Mouse (Mus musculus) neural tube, embryonic 11.5 days (tissue): ENCODE measurements at regions not wholly inside any gene's neighbourhood (a gene's known extent, or its start where the extent isn't known, plus 50 kb on each side); places are given as distances from the start of the nearest gene placed in this dataset.

Source experiments
- ATAC-seq: fragments of 200-750 bp; cut with Nextera tagmentation; 2 replicates; pipeline ENCODE4 v1.8.0; 2017; ENCODE audit warnings: moderate number of reproducible peaks, mild to moderate bottlenecking, moderate TSS enrichment, moderate library complexity; ENCODE audit not compliant: insufficient read depth, low FRiP score, low TSS enrichment
- DNase-seq: peaks from one replicate; pipeline ENCODE4 v3.0.0-alpha.2; 2015; ENCODE audit warnings: low spot score
- H3K27ac ChIP-seq: fragments of 300-500 bp; sonication (generic); 2 replicates; pipeline ENCODE4 v1.5.1; 2014; ENCODE audit warnings: low read depth, mild to moderate bottlenecking, low read length
- H3K27me3 ChIP-seq: fragments of 300-500 bp; sonication (generic); 2 replicates; pipeline ENCODE4 v1.6.1; 2014; ENCODE audit warnings: mild to moderate bottlenecking, low read length, mixed read lengths; ENCODE audit not compliant: control insufficient read depth, insufficient read depth
- H3K36me3 ChIP-seq: fragments of 300-500 bp; sonication (generic); 2 replicates; pipeline ENCODE4 v1.6.1; 2014; ENCODE audit warnings: mild to moderate bottlenecking, low read length, moderate library complexity, mixed read lengths; ENCODE audit not compliant: control insufficient read depth, insufficient read depth
- H3K4me1 ChIP-seq: fragments of 300-500 bp; sonication (generic); 2 replicates; pipeline ENCODE4 v1.6.1; 2014; ENCODE audit warnings: low read length, mixed read lengths; ENCODE audit not compliant: control insufficient read depth, insufficient read depth
- H3K4me2 ChIP-seq: fragments of 300-500 bp; sonication (generic); 2 replicates; pipeline ENCODE4 v1.6.1; 2014; ENCODE audit warnings: low read depth, mild to moderate bottlenecking, moderate library complexity
- H3K4me3 ChIP-seq: fragments of 300-500 bp; sonication (generic); 2 replicates; pipeline ENCODE4 v1.5.1; 2014; ENCODE audit warnings: low read depth, low read length
- H3K9ac ChIP-seq: fragments of 300-500 bp; sonication (generic); 2 replicates; pipeline ENCODE4 v1.6.1; 2014; ENCODE audit warnings: mild to moderate bottlenecking, low read length
- H3K9me3 ChIP-seq: fragments of 300-500 bp; sonication (generic); 2 replicates; pipeline ENCODE4 v1.6.1; 2016; ENCODE audit warnings: low read length; ENCODE audit not compliant: control insufficient read depth
- WGBS: fragments of 180-500 bp; shearing (Covaris S2); extraction: QIAGEN DNeasy Blood & Tissue Kit; methylation state at CpG from one replicate; pipeline ENCODE4 v1.1.7; 2014; 5-methylcytosine and 5-hydroxymethylcytosine counted together

- 30% methylated on average over 15 of the region's 15 CpGs for whole genome bisulfite sequencing
- Histone ChIP-seq H3K9ac (no peak overlapping the region), H3K4me1 (peaks cover 5% of the 10 kb centered on the region), H3K4me2 (peak overlapping the region; percentile 16), H3K9me3 (no peaks in the 10 kb centered on the region), H3K27me3 (no peaks in the 10 kb centered on the region), H3K36me3 (no peaks in the 10 kb centered on the region), H3K27ac (peak overlapping the region; percentile 62; the same call in 1 of the 2 replicates), H3K4me3 (no peak overlapping the region)
- peak; percentile 63; the same call in 1 of the 2 replicates for ATAC-seq
- DNase-seq = peak; percentile 51
Measured at GRCm38 (mm10) chr1:61203170-61203569, 225.4 kb downstream of the Icos start.

- H3K27me3 ChIP-seq = no peaks in the 10 kb centered on the region
- H3K4me1 ChIP-seq = peaks cover 5% of the 10 kb centered on the region
- H3K4me3 ChIP-seq = no peak overlapping the region
- WGBS = 18% methylated on average over 6 of the region's 6 CpGs
- no peaks in the 10 kb centered on the region for H3K9me3 ChIP-seq
- no peak for DNase-seq
- H3K4me2 ChIP-seq = peak overlapping the region; percentile 16
- no peaks in the 10 kb centered on the region for H3K36me3 ChIP-seq
- H3K9ac ChIP-seq = no peak overlapping the region
- H3K27ac ChIP-seq = peak overlapping the region; percentile 62; the same call in 1 of the 2 replicates
- no peak for ATAC-seq
Measured at GRCm38 (mm10) chr1:61203612-61204011, 225.9 kb downstream of the Icos start.

- ATAC-seq (no peak), DNase-seq (peak; percentile 35)
- Histone ChIP-seq H3K9me3 (no peaks in the 10 kb centered on the region), H3K4me2 (no peak overlapping the region), H3K36me3 (no peaks in the 10 kb centered on the region), H3K27me3 (no peaks in the 10 kb centered on the region), H3K27ac (no peak overlapping the region), H3K4me3 (no peak overlapping the region), H3K9ac (no peak overlapping the region), H3K4me1 (peaks cover 5% of the 10 kb centered on the region)
- WGBS = 67% methylated on average over 5 of the region's 5 CpGs
Measured at GRCm38 (mm10) chr1:61205137-61205536, 227.4 kb downstream of the Icos start.

- DNase-seq (no peak), ATAC-seq (no peak)
- H3K4me2 ChIP-seq = no peak overlapping the region
- 88% methylated on average over 6 of the region's 6 CpGs for WGBS
- no peaks in the 10 kb centered on the region for H3K9me3 ChIP-seq
- H3K4me3 ChIP-seq = no peak overlapping the region
- no peak overlapping the region for H3K9ac ChIP-seq
- H3K36me3 ChIP-seq = no peaks in the 10 kb centered on the region
- peaks cover 5% of the 10 kb centered on the region for H3K4me1 ChIP-seq
- H3K27me3 ChIP-seq = no peaks in the 10 kb centered on the region
- H3K27ac ChIP-seq = no peak overlapping the region
Measured at GRCm38 (mm10) chr1:61206861-61207380, 229.2 kb downstream of the Icos start.

- no peak overlapping the region for H3K27ac ChIP-seq
- no peak for ATAC-seq
- no peak overlapping the region for H3K4me2 ChIP-seq
- H3K27me3 ChIP-seq = no peaks in the 10 kb centered on the region
- no peaks in the 10 kb centered on the region for H3K36me3 ChIP-seq
- WGBS = 67% methylated on average over 1 of the region's 1 CpGs
- H3K4me1 ChIP-seq = peaks cover 3% of the 10 kb centered on the region
- no peak overlapping the region for H3K4me3 ChIP-seq
- no peak for DNase-seq
- H3K9ac ChIP-seq = no peak overlapping the region
- H3K9me3 ChIP-seq = no peaks in the 10 kb centered on the region
Measured at GRCm38 (mm10) chr1:61208386-61208785, 230.7 kb downstream of the Icos start.

- WGBS = 66% methylated on average over 1 of the region's 1 CpGs
- no peaks in the 10 kb centered on the region for H3K4me1 ChIP-seq
- no peak overlapping the region for H3K4me3 ChIP-seq
- H3K27ac ChIP-seq = no peak overlapping the region
- H3K36me3 ChIP-seq = no peaks in the 10 kb centered on the region
- no peaks in the 10 kb centered on the region for H3K9me3 ChIP-seq
- no peak overlapping the region for H3K4me2 ChIP-seq
- H3K9ac ChIP-seq = no peak overlapping the region
- DNase-seq (no peak), ATAC-seq (no peak)
- no peaks in the 10 kb centered on the region for H3K27me3 ChIP-seq
Measured at GRCm38 (mm10) chr1:61221131-61221530, 243.4 kb downstream of the Icos start.

GRCm38 (mm10) chr1:61228942-61229341 is 251.2 kb downstream of the Icos start:
- no peak for ATAC-seq
- Histone ChIP-seq H3K27ac (no peak overlapping the region), H3K9ac (no peak overlapping the region), H3K9me3 (no peaks in the 10 kb centered on the region), H3K27me3 (no peaks in the 10 kb centered on the region), H3K4me2 (no peak overlapping the region), H3K4me1 (peaks cover 3% of the 10 kb centered on the region), H3K4me3 (no peak overlapping the region), H3K36me3 (no peaks in the 10 kb centered on the region)
- no peak for DNase-seq
- WGBS = 75% methylated on average over 4 of the region's 4 CpGs

GRCm38 (mm10) chr1:61233001-61233400 is 255.3 kb downstream of the Icos start:
- Histone ChIP-seq H3K4me1 (peaks cover 8% of the 10 kb centered on the region), H3K27ac (no peak overlapping the region), H3K36me3 (no peaks in the 10 kb centered on the region), H3K27me3 (no peaks in the 10 kb centered on the region), H3K9me3 (no peaks in the 10 kb centered on the region), H3K4me2 (no peak overlapping the region), H3K4me3 (no peak overlapping the region), H3K9ac (no peak overlapping the region)
- no peak for DNase-seq
- no peak for ATAC-seq
- WGBS = 62% methylated on average over 1 of the region's 1 CpGs

- no peak overlapping the region for H3K9ac ChIP-seq
- ATAC-seq = no peak; the same call in 1 of the 2 replicates
- WGBS = 22% methylated on average over 10 of the region's 10 CpGs
Measured at GRCm38 (mm10) chr1:61233476-61234297, 256.0 kb downstream of the Icos start.

More at GRCm38 (mm10) chr1:61233476-61234297, 256.0 kb downstream of the Icos start:
- Histone ChIP-seq H3K9me3 (no peaks in the 10 kb centered on the region), H3K4me1 (peaks cover 8% of the 10 kb centered on the region), H3K36me3 (no peaks in the 10 kb centered on the region), H3K27ac (peak overlapping the region; percentile 20; the same call in 1 of the 2 replicates), H3K4me2 (peak overlapping the region; percentile 20; the same call in 1 of the 2 replicates), H3K27me3 (no peaks in the 10 kb centered on the region), H3K4me3 (no peak overlapping the region)
- DNase-seq = peak; percentile 58
